Mouse (Mus musculus) retina, postnatal 1 day (tissue): ENCODE data around the gene 4933428G20Rik.

Source experiments
- DNase-seq: peaks from one replicate; pipeline ENCODE4 v3.0.0-alpha.2; 2012

Gene 4933428G20Rik

GRCm38 (mm10) chr11:97502846-97503245 lies 2.7 kb upstream of the 4933428G20Rik start:
- DNase-seq: no peak

GRCm38 (mm10) chr11:97502383-97502782 lies 2.2 kb upstream of the 4933428G20Rik start:
- no peak for DNase-seq

GRCm38 (mm10) chr11:97500720-97501448 lies 744 bp upstream of the 4933428G20Rik start:
- DNase-seq: peak; percentile 56

- DNase-seq: no peak
Observed at GRCm38 (mm10) chr11:97497543-97497942, 2.6 kb downstream of the 4933428G20Rik start.

GRCm38 (mm10) chr11:97492836-97493235 lies 7.3 kb downstream of the 4933428G20Rik start:
- no peak for DNase-seq

- no peak for DNase-seq
Observed at GRCm38 (mm10) chr11:97491640-97492039, 8.5 kb downstream of the 4933428G20Rik start.

DNA sequence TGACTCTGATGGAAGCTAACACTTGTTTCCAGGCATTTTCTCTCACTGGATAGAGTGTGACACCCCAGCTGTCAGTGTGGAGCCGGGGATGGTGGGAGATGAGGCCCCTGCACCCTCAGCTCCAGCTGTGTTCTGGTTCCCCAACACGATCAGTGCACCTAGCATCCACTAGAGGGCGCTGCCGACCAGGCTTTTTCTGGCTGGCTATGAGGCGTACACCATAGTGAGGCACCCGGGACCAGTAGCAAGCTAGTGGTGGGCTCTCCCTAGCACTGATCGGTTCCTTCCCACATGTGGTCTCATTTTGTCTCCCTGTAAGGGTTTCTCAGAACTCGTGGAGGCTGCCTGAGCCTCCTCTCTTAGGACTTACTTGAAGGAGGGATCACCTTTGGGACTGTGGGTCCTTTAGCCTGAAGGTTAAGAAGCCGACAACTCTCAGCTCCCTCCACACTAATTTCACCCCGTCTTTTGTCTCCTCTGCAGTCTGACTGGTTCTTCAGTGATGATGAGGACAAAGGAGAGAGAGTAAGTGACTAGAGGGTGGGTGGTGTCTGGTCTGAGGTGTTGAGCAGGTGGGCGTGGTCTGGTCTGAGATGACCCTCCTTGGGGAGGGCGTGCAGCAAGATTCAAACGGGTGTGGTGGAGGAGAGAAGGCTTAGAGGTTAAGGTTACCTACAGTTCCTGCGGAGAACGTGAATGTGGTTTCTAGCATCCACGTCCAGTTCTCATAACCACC lies 10.4 kb downstream of the 4933428G20Rik start:
- peak; percentile 87 for DNase-seq

- DNase-seq: no peak
Observed at GRCm38 (mm10) chr11:97487656-97488055, 12.5 kb downstream of the 4933428G20Rik start.

GRCm38 (mm10) chr11:97485661-97486060 lies 14.5 kb downstream of the 4933428G20Rik start:
- DNase-seq: no peak

- DNase-seq: no peak
Observed at GRCm38 (mm10) chr11:97479824-97480223, 20.3 kb downstream of the 4933428G20Rik start.

GRCm38 (mm10) chr11:97479085-97479484 lies 21.1 kb downstream of the 4933428G20Rik start:
- no peak for DNase-seq

- no peak for DNase-seq
Observed at GRCm38 (mm10) chr11:97478345-97478744, 21.8 kb downstream of the 4933428G20Rik start.

DNA sequence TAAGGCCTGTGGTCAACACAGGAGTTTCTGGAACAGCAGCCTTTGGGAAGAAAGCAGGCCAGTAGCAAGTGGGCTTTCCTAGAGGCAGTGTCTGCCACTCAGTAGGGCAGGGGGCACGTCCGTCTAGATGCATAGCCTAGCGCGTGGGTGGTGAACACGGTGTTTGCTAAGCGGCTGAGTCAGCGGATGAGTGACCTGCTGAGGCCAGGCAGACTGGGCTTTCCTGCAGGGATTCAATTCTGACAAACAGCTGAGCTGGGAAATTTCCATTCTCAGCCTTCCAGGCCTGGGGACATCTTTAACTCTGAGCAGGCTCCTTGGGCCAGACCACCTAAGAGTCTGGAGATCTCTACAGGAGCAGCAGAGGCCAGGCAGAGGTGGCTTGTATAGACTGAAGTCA lies 22.7 kb downstream of the 4933428G20Rik start:
- DNase-seq: no peak

DNA sequence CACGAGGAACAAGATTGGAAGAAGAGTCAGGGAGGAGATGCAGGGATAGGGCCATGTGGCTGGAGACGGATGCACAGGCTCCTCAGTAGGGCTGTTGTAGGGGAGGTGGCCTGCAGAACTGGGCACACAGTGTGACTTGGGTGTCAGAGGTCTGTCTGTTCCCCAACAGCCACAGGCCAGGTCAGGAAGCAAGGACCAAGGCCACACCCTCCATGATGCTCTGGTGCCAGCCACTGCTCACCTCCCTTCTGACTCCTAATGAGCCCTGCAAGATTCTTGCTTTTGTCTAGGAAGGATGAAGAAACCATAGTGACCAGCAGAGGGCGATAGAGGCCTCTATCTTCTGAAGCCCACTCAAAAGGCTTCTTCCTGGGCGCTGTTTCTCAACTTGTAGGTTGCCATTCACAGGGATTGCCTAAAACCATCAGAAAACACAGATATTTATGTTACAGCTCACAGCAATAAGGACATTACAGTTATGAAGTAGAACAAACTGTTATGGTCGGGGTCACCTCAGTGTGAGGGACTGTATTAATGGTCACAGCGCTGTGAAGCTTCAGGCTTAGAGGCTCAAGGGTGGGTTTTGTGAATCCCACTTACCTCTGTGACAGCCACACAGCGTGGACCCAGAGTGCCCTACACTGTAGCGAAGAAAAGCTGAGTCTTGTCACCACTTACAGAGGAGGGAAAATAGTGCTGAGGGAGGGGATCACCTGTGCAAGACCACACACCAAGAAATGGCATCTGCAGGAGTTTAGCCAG lies 23.6 kb downstream of the 4933428G20Rik start:
- DNase-seq: peak; percentile 89

GRCm38 (mm10) chr11:97471276-97471675 lies 28.9 kb downstream of the 4933428G20Rik start:
- no peak for DNase-seq

DNA sequence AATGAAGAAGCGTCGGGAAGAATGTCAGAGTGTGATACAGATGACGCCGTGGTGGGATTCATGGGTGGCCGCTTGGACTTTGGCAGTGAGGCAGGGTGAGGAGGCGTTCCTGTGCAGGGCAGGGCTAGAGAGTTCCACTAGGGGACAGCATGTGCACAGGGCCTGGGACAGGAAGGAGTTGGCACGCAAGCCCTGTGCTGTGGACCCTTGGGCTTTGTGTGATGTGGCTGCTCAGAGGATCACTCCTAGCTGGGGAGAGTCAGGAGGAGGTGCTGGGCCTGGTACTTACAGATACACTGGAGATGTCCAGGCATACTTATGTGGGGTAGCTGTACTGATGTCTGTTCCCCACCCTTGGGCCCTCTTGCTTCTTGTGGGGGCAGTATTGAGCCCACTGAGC lies 30.3 kb downstream of the 4933428G20Rik start:
- no peak for DNase-seq

DNA sequence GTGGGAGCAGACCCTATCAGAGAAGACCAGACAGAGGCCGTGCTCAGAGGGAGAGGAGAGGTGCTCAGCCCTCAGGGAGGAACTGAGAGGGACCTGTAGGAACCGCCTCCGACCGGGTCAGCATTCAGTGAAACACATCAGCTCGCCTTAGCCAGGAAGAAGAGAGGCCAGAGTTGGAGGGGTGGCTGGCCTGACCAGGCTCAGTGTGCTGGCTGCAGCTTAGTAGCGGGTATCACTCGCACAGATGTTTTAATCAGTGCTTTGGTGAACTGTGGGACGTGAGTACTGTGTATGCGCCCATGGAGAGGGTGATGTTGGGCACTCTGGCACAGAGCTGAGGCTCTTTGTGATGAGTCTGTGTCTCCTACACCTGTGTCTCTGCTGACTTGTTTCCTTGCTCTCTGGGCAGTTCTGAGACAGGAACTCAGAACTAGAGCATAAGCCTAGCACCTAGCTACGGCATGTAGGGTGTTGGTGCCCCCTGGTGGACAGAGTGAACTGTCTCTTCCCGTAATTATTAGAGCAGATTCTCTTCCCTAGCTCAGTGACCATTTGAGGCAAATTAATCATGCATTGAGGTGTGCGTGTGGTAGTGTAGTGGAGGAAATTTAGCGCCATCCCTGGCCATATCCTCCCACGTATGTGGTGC lies 31.4 kb downstream of the 4933428G20Rik start:
- peak; percentile 91 for DNase-seq

DNA sequence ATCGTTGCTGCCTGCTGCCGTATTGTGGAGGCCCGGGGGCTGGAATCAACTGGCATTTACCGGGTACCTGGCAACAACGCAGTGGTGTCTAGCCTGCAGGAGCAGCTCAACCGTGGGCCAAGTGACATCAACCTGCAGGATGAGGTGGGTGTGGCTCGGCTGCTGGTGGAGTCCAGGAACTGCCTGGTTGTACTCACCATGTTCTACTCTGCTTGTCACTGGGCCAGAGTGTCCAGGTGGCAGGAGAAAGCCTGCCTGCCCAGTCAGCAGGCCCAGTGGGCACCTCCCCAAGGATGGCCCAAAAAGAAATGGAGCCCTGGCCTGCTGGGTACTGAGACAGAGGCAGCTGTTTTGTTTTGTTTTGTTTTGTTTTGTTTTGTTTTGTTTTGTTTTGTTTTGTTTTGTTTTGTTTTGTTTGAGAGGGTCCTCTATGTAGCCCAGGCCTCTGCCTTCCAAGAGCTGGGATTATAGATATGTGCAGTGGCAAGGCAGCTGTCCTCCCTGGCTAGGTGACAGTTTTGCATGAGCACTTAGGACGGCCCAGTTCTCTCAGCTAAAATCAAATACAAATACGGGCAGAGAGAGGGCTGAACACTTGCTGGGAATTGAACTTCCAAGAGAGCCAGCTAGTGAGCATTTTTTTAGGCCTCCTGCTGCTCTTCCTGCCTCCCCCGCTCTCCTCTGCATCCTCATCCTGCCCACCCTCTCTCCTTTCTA lies 33.5 kb downstream of the 4933428G20Rik start:
- DNase-seq: no peak

- DNase-seq: no peak
Observed at GRCm38 (mm10) chr11:97465957-97466356, 34.2 kb downstream of the 4933428G20Rik start.

- no peak for DNase-seq
Observed at GRCm38 (mm10) chr11:97463991-97464390, 36.1 kb downstream of the 4933428G20Rik start.

- DNase-seq: no peak
Observed at GRCm38 (mm10) chr11:97463166-97463565, 37.0 kb downstream of the 4933428G20Rik start.

DNA sequence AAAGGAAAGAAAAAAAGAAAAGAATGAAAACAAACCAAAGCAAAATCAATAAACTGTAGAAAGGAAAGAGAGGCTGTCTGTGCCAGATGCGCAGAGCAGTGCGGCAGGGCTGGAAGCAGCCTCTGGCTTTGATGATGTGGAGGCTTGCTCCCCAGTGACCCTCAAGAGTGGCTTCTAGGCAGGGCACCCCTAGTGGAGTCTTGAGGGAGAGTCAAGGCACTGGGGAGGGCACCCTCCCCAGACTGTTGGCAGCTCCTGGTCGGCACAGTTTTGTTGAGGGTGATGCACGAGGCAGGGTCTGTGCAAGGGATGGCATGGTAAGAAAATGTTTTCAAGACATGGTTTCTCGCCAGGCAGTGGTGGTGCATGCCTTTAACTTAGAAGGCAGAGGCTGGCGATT lies 37.6 kb downstream of the 4933428G20Rik start:
- DNase-seq: no peak
